Mouse (Mus musculus) gastrocnemius, postnatal 36 days (tissue): ENCODE results near the gene Hnrnph1. TPM values are rescaled to one million over a fixed set of nuclear protein-coding genes. Genes with fewer than 3 reads are reported as not detected.
"Not testable (repeated sequence)": the region's sequence is repeated elsewhere in the genome, so short reads cannot be mapped to it uniquely, and the experiment has no call there.

ENCODE experiments used
- DNase-seq, 2 experiments: peaks; one replicate each; pipeline ENCODE4 v3.0.0; 2022
- intact Hi-C: fragments of 180-260 bp; cut with DNase I; formaldehyde crosslinking; loops from one replicate; pipeline ENCODE4 v1.15.1; 2025
- long read RNA-seq, 2 experiments: library from polyadenylated mRNA; stranded (forward); transcript quantifications; one replicate each; pipeline ENCODE4 v2.0.0; 2021
- total RNA-seq, 2 experiments: library from RNA; stranded (reverse); gene quantifications; 2 replicates each; pipeline ENCODE4 v1.2.3; 2021

Hnrnph1 gene
- total RNA-seq, result 10 to 100 TPM; 73.4 to 85.8 TPM
- long read RNA-seq, experiment 1, partial matches to known transcripts, result 13 of 24 reads
- long read RNA-seq, experiment 1, other reads (novel, unspliced or antisense), result 4 of 24 reads
- long read RNA-seq, experiment 2, partial matches to known transcripts, result 16 of 20 reads
- long read RNA-seq, experiment 2, other reads (novel, unspliced or antisense), result 2 of 20 reads

DNA sequence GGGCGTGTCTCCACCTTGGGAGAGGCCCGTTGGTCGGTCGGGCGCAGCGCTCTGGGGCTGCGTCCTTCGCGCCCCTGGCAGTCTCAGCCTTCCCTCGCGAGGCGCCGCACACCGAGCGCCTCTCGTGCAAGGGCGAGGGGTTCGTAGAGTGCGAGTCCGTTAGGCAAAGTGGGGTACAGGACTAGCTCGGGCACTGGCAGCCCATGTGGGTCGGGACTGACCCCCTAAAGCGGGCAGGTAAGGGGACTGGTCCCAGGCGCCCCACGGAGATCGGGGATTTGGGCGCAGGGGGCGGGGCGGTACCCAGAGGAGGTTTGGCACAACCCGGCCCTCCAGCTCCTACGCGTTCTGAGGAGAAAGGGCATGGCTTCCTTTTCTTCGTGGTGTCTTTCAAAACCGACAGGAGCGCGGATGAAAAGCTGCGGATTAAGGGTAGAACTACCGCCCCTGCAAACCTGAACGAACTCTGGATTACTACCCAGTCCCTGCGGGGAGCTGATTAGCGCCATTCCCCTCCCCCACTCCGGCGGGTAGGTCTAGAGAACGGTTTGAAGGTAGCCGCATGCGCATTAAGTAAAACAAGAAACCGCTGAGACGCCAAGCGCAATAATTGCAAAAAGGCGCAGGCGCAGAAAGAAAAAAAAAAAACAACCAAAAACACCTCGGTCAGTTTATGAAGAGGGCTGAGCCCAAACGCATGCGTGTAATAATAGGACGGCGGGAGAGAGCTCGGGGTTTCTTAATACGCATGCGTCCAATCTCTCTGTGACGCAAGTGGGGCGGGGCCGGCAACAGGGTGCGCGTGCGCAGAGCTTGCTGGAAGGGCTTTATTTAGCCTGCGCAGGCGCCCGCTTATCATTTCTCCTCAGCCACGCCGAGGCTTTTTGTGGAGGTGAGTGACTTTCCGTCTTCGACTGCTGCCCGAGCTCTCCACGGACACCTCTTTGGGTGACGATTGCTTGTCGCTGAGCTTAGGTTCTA is at the start of gene Hnrnph1:
Gene Hnrnph1 (plus strand): TSS at position 80 of the 981 bp plus-strand sequence.
- peak; percentile 95 to 99 for DNase-seq
- intact Hi-C loops, result no loop called here

- intact Hi-C loops, result no loop called here
Observed at GRCm38 (mm10) chr11:50328075-50328625, 48.6 kb upstream of the Hnrnph1 start.

GRCm38 (mm10) chr11:50329378-50329777 is 47.4 kb upstream of the Hnrnph1 start:
- intact Hi-C loops, result no loop called here
- DNase-seq, result no peak

More at GRCm38 (mm10) chr11:50328075-50328625, 48.6 kb upstream of the Hnrnph1 start:
- no peak for DNase-seq

DNA sequence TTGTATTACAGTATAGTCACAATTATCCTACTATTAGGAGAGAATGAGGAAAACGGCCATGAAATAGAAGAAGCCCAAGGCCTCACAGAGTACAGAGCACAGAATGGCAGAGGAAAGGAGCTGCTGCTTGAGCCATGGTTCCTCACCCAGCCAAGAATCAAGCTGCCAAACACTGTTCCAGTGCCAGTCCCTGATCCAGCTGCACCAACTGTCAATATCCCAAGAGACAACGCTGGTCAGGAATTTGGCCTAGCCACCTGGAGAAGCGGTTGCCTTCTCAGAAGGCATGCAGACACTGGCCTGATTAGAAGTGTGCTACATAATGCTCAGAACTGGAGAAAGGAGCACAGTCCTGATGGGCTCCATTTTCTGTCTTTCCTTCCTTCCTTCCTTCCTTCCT is 43.6 kb upstream of the Hnrnph1 start:
- peak in 1 of 2 experiments; percentile 37 for DNase-seq
- intact Hi-C loops, result no loop called here

- no peak for DNase-seq
- intact Hi-C loops, result no loop called here
Observed at GRCm38 (mm10) chr11:50336126-50336525, 40.7 kb upstream of the Hnrnph1 start.

- intact Hi-C loops, result no loop called here
- DNase-seq, result no peak
Observed at GRCm38 (mm10) chr11:50336891-50337290, 39.9 kb upstream of the Hnrnph1 start.

DNA sequence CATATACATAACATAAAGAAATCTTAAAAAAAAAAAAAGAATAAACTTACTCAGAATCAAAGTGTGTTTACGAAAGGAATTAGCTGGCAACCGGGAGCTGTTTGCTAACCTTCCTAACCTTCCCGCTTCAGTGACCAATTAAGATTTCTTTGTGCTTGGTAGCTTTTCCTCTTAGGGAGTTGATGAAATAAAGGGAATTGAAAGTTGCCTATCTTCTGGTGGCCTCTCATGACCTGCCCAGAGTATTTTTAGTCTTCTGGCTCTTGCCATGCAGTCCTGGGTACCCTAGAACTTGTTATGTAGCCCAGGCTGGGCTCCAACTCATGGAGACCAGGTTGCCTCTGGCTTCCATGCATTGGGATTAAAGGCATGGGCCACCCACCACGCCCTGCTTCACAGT is 31.3 kb upstream of the Hnrnph1 start:
- intact Hi-C loops, result no loop called here
- DNase-seq, result no peak

- no peak for DNase-seq
- intact Hi-C loops, result no loop called here
Observed at GRCm38 (mm10) chr11:50346256-50347032, 30.3 kb upstream of the Hnrnph1 start.

DNA sequence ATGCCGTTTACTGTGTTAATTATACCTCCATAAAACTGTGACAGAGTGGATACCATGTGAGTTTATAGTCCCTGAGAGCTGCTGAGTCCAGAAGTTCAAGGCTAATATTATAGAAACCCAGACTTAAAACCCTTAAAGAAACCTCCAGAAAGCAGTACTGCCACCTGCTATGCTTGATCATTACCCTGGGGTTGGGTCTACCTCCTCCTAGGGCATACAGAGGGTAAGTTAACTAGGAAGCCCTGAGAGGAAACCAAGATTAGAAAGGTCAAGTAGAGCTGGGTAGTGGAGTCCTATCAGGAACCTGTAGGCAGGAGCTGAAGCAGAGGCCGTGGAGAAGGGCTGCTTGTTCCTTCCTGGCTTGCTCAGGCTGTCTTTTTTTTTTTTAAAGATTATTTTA is 24.6 kb upstream of the Hnrnph1 start:
- no peak for DNase-seq
- intact Hi-C loops, result no loop called here

DNA sequence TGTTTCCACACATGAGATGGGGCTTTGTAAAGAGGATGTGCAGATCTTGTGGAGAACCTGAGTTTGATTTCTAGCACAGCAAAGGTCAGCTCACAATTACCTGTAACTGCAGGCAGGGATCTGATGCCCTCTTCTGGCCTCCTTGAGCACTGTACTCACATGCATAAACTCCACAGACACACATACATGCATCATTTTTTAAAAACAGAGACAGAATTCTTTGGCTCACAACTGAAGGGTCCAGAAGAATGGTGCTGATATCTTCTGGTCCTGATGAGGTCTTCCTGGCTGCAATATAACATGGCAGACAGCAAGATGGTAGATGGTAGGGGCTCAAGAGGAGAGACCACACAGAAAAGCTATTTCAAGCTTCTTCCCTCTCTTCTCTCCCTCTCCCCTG is 22.6 kb upstream of the Hnrnph1 start, which contains the start of gene Cby3:
Gene Cby3 (plus strand): TSS at position 301 of the 400 bp plus-strand sequence.
- no peak for DNase-seq
- intact Hi-C loops, result no loop called here

- no peak for DNase-seq
- intact Hi-C loops, result no loop called here
Observed at GRCm38 (mm10) chr11:50354851-50355250, 21.9 kb upstream of the Hnrnph1 start.

GRCm38 (mm10) chr11:50355395-50355794 is 21.4 kb upstream of the Hnrnph1 start:
- no peak for DNase-seq
- intact Hi-C loops, result no loop called here

DNA sequence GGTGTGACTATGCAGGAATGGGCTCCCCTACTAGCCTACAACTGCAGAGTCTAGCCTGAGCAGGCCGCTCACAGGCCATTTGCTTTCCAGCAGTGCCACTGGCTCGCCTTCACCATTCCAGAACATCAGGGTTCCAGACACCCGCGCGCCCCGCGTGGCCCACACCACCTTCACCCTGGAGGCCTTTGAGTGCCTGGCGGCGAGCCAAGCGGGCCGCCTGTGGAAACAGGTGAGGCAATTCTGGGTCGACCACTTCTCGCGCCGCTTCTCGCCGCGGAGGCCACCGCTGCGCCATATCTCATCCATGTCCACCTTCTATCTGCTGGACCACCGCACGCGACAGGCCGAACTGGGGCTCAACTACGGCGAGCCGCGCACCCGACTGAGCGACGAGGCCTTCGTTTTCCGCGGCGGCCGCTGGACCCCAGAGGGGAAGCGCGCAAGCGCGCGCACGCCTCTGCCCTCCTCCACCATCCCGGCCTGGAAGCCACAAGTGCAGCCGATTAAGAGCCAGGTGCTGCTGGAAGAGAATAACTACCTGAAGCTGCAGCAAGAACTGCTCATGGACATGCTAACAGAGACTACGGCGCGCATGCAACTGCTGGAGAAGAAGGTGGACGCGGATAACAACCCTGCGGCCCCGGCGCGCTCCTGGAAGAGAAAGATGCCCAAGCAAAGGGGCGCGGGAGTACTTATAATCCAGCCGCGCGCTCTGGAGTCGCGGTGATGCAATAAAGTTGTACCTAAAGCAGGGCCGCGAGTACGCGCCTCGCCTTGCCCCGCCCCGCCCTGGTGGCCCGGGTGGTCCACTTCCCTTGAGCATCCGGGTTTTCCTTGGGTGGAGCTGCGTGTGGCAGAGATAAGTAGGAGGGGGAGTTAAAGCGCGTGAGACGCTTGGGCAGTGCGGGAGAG is 17.6 kb upstream of the Hnrnph1 start:
- DNase-seq, result peak in 1 of 2 experiments; percentile 26
- intact Hi-C loops, result no loop called here

GRCm38 (mm10) chr11:50361282-50361681 is 15.5 kb upstream of the Hnrnph1 start:
- intact Hi-C loops, result loop anchor here (5.0 kb wide), 3 partner anchors 39 to 124 kb away; partner anchors contain the start of gene Ltc4s
- not testable (repeated sequence) for DNase-seq

DNA sequence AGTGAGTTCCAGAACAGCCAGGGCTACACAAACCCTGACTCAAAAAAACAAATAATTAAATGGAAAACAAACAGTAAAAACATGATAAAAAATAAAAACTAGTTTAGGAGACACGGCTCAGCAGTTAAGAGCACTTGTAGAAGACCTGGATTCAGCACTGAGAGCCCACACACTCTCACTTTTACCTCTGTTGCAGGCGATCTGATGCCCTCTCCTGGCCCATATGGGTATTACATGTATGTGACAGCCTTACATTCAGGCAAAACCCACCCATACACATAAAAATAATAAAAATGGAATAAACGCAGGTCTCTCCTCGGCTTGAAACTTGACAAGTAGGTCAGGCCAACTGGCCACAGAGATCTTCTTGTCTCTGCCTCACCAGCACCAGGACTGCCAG is 12.2 kb upstream of the Hnrnph1 start:
- peak in 1 of 2 experiments; percentile 61 for DNase-seq
- intact Hi-C loops, result loop anchor here (5.0 kb wide), 3 partner anchors 42 to 127 kb away; partner anchors contain the start of gene Ltc4s

GRCm38 (mm10) chr11:50365322-50365721 is 11.5 kb upstream of the Hnrnph1 start:
- no peak for DNase-seq
- intact Hi-C loops, result no loop called here

GRCm38 (mm10) chr11:50367531-50367930 is 9.3 kb upstream of the Hnrnph1 start:
- intact Hi-C loops, result no loop called here
- no peak for DNase-seq

GRCm38 (mm10) chr11:50369360-50369911 is 7.4 kb upstream of the Hnrnph1 start:
- intact Hi-C loops, result no loop called here
- no peak for DNase-seq

- intact Hi-C loops, result loop anchor here (5.0 kb wide), 1 partner anchor 199 kb away; the partner anchor contains the start of gene Mrnip
- DNase-seq, result no peak
Observed at GRCm38 (mm10) chr11:50370969-50371368, 5.8 kb upstream of the Hnrnph1 start.
